Mouse (Mus musculus) forebrain, postnatal 0 days (tissue): ENCODE results near the gene Pnkd. TPM values are rescaled to one million over a fixed set of nuclear protein-coding genes. Genes with fewer than 3 reads are reported as not detected.

ENCODE experiments used
- ATAC-seq: fragments of 200-750 bp; cut with Nextera tagmentation; 2 replicates; pipeline ENCODE4 v1.8.0; 2017; ENCODE audit warnings: mild to moderate bottlenecking, moderate library complexity
- DNase-seq: peaks from one replicate; pipeline ENCODE4 v3.0.0-alpha.2; 2015
- H3K27ac ChIP-seq: fragments of 300-500 bp; sonication (generic); 2 replicates; pipeline ENCODE4 v1.5.1; 2014; ENCODE audit warnings: low read depth, mild to moderate bottlenecking, antibody characterized with exemption, low read length, moderate library complexity, mixed read lengths
- H3K27me3 ChIP-seq: fragments of 300-500 bp; sonication (generic); 2 replicates; pipeline ENCODE4 v1.6.1; 2014; ENCODE audit warnings: mild to moderate bottlenecking, low read length, mixed read lengths; ENCODE audit not compliant: insufficient read depth
- H3K36me3 ChIP-seq: fragments of 300-500 bp; sonication (generic); 2 replicates; pipeline ENCODE4 v1.6.1; 2014; ENCODE audit warnings: mild to moderate bottlenecking, moderate library complexity; ENCODE audit not compliant: insufficient read depth
- H3K4me1 ChIP-seq: fragments of 300-500 bp; sonication (generic); 2 replicates; pipeline ENCODE4 v1.6.1; 2014; ENCODE audit warnings: antibody characterized with exemption; ENCODE audit not compliant: insufficient read depth
- H3K4me2 ChIP-seq: fragments of 300-500 bp; sonication (generic); 2 replicates; pipeline ENCODE4 v1.6.1; 2014; ENCODE audit warnings: low read depth, mild to moderate bottlenecking, moderate library complexity
- H3K4me3 ChIP-seq: fragments of 300-500 bp; sonication (generic); 2 replicates; pipeline ENCODE4 v1.5.1; 2014; ENCODE audit warnings: low read depth, low read length, mixed read lengths
- H3K9ac ChIP-seq: fragments of 300-500 bp; sonication (generic); 2 replicates; pipeline ENCODE4 v1.6.1; 2014; ENCODE audit warnings: mild to moderate bottlenecking
- H3K9me3 ChIP-seq: fragments of 300-500 bp; sonication (generic); 2 replicates; pipeline ENCODE4 v1.6.1; 2016; ENCODE audit warnings: low read length
- CTCF ChIP-seq: sonication (generic); IDR thresholded peaks from 2 replicates; pipeline ENCODE4 v1.5.1; 2016; ENCODE audit warnings: antibody characterized with exemption, control low read depth, low read depth
- WGBS: fragments of 180-500 bp; shearing (Covaris S2); extraction: QIAGEN DNeasy Blood & Tissue Kit; methylation state at CpG from one replicate; pipeline ENCODE4 v1.1.7; 2014; 5-methylcytosine and 5-hydroxymethylcytosine counted together
- polyA plus RNA-seq: library from polyadenylated mRNA; unstranded; fragments of >200 nt; fragmentation: Nextera tagmentation; extraction: Ambion mirVana; gene quantifications from 2 replicates; pipeline ENCODE4 v1.2.1, GENCODE M21; 2015
- total RNA-seq: library from RNA; depleted of rRNA; stranded (reverse); fragments of >200 nt; gene quantifications from 2 replicates; pipeline ENCODE4 v1.2.3, GENCODE M21; 2014

The Pnkd gene
- total and polyA plus RNA-seq, 2 experiments from 2014 or later = 64.5 to 112 TPM

GRCm38 (mm10) chr1:74341898-74342297 is 57.2 kb downstream of the Pnkd start:
- 87% methylated on average over 7 of the region's 7 CpGs for WGBS
- H3K9ac ChIP-seq = no peak overlapping the region
- TF ChIP-seq CTCF = no peak

DNA sequence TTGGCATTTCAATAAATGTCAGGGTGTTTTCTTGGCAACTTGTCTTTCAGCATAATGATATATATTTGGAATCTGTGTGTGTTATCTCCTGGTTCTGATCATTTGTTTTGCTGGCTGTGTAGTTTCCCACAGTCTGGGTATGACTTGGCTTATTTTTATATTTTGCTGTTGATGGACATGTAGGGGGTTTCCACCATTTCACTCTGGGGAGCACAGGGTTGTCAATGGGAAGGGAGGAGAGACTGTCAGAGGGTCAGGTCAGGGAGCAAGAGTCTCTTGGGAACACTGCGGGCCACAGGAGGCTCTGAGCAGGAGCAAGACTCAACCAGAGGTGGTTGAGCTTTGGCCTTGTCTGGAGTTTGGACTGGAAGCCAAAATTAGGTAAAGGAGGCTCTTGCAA is 57.6 kb downstream of the Pnkd start:
- TF ChIP-seq CTCF = no peak
- no peak for DNase-seq
- no peaks in the 10 kb centered on the region for H3K27me3 ChIP-seq
- 85% methylated on average over 1 of the region's 1 CpGs for WGBS
- no peak overlapping the region for H3K4me3 ChIP-seq
- no peak overlapping the region for H3K9ac ChIP-seq
- no peaks in the 10 kb centered on the region for H3K36me3 ChIP-seq
- ATAC-seq = no peak
- no peaks in the 10 kb centered on the region for H3K9me3 ChIP-seq
- H3K27ac ChIP-seq = no peak overlapping the region
- H3K4me1 ChIP-seq = no peaks in the 10 kb centered on the region
- H3K4me2 ChIP-seq = no peak overlapping the region

More at GRCm38 (mm10) chr1:74341898-74342297, 57.2 kb downstream of the Pnkd start:
- H3K9me3 ChIP-seq = no peaks in the 10 kb centered on the region
- H3K4me2 ChIP-seq = no peak overlapping the region
- no peak overlapping the region for H3K27ac ChIP-seq
- no peak overlapping the region for H3K4me3 ChIP-seq
- ATAC-seq = no peak
- H3K4me1 ChIP-seq = no peaks in the 10 kb centered on the region
- no peak for DNase-seq
- no peaks in the 10 kb centered on the region for H3K36me3 ChIP-seq
- no peaks in the 10 kb centered on the region for H3K27me3 ChIP-seq

GRCm38 (mm10) chr1:74343161-74343560 is 58.4 kb downstream of the Pnkd start:
- Histone ChIP-seq H3K27ac (no peak overlapping the region), H3K4me2 (no peak overlapping the region), H3K9me3 (no peaks in the 10 kb centered on the region), H3K27me3 (no peaks in the 10 kb centered on the region), H3K36me3 (no peaks in the 10 kb centered on the region), H3K4me3 (no peak overlapping the region), H3K4me1 (no peaks in the 10 kb centered on the region), H3K9ac (no peak overlapping the region)
- no peak for ATAC-seq
- no peak for DNase-seq
- no peak for TF ChIP-seq CTCF
- WGBS = 37% methylated on average over 5 of the region's 5 CpGs

DNA sequence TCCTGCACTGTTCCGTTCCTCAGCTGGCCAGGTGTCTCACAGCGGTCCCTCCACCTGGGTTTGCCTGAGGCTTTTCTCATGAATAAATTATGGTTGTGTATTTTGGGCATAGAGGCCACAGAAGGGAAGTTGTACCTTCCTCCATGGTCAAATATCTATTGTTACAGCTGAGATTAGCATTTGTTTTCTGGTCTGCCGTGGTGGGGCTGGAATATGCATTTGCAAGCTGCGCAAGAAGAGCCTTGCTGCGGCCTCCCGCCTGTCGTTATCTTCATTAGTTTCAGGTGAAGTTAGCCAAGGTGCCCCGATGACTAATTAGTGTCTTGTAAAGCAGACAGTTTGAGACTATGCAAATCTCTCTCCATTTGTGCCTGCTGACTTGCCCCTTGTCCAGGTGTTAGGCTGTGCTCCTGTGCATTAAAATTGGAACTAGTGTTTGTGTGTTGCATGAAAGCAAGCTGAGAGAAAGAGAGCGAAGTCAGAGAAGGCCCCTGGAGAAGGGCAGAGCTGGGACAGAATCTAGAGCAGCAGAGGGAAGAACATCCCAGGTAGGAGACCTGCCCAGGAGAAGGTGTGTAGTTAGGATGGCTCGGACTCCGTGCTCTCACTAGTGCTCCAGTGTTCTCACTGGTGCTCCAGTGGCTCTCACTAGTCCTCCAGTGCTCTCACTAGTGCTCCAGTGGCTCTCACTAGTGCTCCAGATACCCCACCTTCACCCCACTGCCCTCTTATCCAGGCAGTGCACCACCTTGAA is 59.6 kb downstream of the Pnkd start:
- Histone ChIP-seq H3K4me1 (no peaks in the 10 kb centered on the region), H3K36me3 (peaks cover 8% of the 10 kb centered on the region; the same call in 1 of the 2 replicates)
- ATAC-seq = no peak

DNA sequence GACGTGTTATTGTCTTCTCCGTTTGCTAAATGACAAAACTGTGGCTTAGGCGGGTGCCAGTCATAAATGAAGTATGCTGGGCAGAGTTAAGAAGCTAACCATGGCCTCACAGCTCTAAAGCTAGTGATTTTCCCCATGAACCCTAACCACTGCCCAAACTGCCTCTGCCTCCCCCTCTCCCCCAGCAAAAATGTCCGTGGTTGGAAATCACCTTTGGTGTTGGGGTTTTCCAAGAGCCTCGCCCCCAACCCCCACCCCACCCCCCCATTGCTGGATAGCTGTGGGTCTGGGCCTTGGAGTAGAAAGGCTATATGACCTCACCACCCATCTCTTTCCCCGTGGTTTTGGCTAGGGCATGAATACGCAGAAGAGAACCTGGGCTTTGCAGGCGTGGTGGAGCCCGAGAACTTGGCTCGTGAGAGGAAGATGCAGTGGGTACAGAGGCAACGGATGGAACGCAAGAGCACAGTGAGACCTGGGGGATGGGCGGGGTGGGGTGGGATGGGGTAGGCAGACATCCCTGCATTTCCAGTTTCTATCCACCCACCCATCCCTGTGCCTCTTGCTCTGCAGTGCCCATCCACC is 66.5 kb downstream of the Pnkd start:
- H3K4me1 ChIP-seq = no peaks in the 10 kb centered on the region
- no peak overlapping the region for H3K9ac ChIP-seq
- ATAC-seq = no peak
- no peak overlapping the region for H3K4me2 ChIP-seq
- H3K4me3 ChIP-seq = no peak overlapping the region
- peaks cover 40% of the 10 kb centered on the region for H3K36me3 ChIP-seq
- DNase-seq = no peak
- H3K27ac ChIP-seq = no peak overlapping the region
- H3K9me3 ChIP-seq = no peaks in the 10 kb centered on the region
- 94% methylated on average over 13 of the region's 13 CpGs for WGBS
- no peak for TF ChIP-seq CTCF
- H3K27me3 ChIP-seq = no peaks in the 10 kb centered on the region

More for the DNA sequence above, 59.6 kb downstream of the Pnkd start:
- Histone ChIP-seq H3K27ac (no peak overlapping the region), H3K4me3 (no peak overlapping the region), H3K27me3 (no peaks in the 10 kb centered on the region), H3K9ac (no peak overlapping the region), H3K4me2 (no peak overlapping the region), H3K9me3 (no peaks in the 10 kb centered on the region)
- no peak for TF ChIP-seq CTCF
- DNase-seq = no peak
- 73% methylated on average over 11 of the region's 11 CpGs for WGBS

- H3K9me3 ChIP-seq = no peaks in the 10 kb centered on the region
- no peak overlapping the region for H3K4me2 ChIP-seq
- no peak for ATAC-seq
- H3K4me3 ChIP-seq = no peak overlapping the region
- no peak overlapping the region for H3K27ac ChIP-seq
- no peak for DNase-seq
- 89% methylated on average over 5 of the region's 5 CpGs for WGBS
- H3K36me3 ChIP-seq = peaks cover 40% of the 10 kb centered on the region
- H3K4me1 ChIP-seq = no peaks in the 10 kb centered on the region
- no peak overlapping the region for H3K9ac ChIP-seq
- H3K27me3 ChIP-seq = no peaks in the 10 kb centered on the region
- no peak for TF ChIP-seq CTCF
These were observed 67.9 kb downstream of the Pnkd start for GRCm38 (mm10) chr1:74352532-74353096.
